Mouse (Mus musculus): ENCODE results near the gene Tubgcp4.

The Tubgcp4 gene

GRCm38 (mm10) chr2:121204276-121204675 is 33.8 kb downstream of the Tubgcp4 start:
- DNase-seq (ENCODE audit: low spot score) = no peak

DNA sequence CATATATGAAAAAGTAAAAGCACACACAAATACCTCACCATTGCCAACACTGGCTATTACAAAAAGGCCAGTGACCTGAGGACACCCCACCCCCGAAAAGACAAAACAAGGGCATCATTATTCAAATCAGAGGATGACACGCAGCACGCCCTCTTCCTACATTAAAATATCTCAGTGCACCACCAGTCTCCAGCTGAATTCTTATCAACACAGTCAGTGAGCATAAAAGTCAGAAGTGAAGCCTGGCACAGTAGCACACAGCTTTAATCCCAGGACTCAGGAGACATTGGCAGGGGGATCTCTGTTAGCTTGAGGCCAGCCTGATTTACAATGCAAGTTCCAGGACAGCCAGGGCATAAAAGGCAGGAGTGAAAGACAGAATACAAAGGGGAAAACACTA is 36.1 kb downstream of the Tubgcp4 start:
- no peak for DNase-seq (ENCODE audit: low spot score)

DNA sequence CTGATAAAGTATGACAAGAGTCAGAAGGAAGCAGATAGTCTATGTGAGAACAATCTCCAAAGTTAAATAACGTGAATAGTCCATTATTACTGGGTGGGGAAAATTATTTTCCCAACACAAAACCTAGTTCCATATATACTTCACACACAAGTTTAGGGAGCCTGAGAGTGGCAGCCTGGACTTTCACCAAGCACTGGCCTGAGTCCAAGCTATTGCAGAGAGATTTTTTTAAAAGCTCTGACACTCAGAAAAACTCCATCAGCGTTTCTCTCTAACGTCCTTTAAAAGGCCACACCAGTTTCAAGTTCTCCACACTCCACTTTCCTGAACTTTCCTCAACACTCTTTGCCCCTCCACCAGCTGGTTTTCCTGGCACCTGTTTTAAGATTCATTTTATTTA is 44.0 kb downstream of the Tubgcp4 start:
- no peak for DNase-seq (ENCODE audit: low spot score)

GRCm38 (mm10) chr2:121219177-121219576 is 48.7 kb downstream of the Tubgcp4 start:
- DNase-seq (ENCODE audit: low spot score) = no peak

GRCm38 (mm10) chr2:121219994-121220393 is 49.5 kb downstream of the Tubgcp4 start:
- DNase-seq (ENCODE audit: low spot score) = no peak

- DNase-seq (ENCODE audit: low spot score) = no peak
Measured at GRCm38 (mm10) chr2:121223010-121223409, 52.6 kb downstream of the Tubgcp4 start.

DNA sequence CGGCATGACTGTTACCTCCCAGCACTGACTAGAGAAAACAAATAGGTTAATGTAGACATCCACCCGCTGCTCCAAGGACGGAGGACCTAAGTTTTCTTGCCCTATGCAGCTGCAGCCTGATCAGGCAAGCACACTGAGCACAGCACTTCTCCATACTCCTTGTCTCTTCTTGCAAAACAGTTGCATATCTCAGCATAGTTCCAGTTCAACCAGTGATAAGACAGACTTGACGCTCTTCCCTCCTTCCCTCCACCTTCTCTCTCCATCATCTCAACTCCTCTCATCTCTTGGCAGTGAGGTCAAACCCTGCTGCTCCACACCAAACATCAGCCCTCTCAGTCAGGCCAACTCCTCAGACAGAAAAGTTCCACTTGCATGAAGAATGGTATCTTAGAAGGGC is 57.7 kb downstream of the Tubgcp4 start:
- no peak for DNase-seq (ENCODE audit: low spot score)

GRCm38 (mm10) chr2:121235460-121236072 is 65.1 kb downstream of the Tubgcp4 start:
- no peak for DNase-seq (ENCODE audit: low spot score)

GRCm38 (mm10) chr2:121239426-121239825 is 69.0 kb downstream of the Tubgcp4 start:
- no peak for DNase-seq (ENCODE audit: low spot score)

DNA sequence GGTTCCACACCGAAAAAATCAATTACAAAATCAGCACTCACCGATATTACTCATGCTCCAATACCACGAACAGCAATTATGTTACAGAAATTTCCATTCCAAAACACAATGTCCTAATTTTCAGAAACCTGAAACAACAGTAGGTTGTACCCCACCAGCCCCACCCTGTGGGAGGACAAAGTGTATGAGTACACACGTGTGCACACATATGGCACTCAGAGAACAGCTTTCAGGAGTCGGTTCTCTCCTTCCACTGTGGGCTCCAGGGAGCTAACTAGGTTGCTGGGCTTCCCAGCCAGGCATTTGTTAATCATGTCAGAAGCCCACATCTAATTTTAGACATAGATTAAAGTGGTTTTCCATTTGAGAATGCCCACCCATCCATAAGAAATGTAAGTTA is 73.6 kb downstream of the Tubgcp4 start:
- DNase-seq (ENCODE audit: low spot score) = no peak
